Mouse (Mus musculus): Measurements from ENCODE around the gene Sspn. TPM values are rescaled to one million over a fixed set of nuclear protein-coding genes. Genes with fewer than 3 reads are reported as not detected.

The Sspn gene
- polyA plus RNA-seq, 1 experiment from 2014 or later, result 9.8 TPM

DNA sequence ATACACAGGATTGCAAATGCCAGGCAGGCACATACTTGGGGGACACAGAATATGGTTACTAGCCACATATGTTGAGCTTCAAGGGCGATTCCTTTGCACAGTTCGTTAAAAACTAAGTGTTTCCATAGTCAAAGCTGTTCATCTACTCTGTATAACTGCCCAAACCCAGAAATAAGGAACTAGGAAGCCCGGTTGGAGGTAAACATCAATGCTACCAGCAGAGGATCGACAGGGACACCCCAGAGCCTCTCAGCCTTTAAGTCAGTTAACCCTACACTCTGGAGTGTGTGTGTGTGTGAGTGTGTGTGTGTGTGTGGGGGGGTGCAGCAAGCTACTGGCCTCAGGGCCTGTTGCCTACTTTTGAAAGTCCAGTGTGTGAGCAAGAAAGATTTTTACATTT is 21.5 kb upstream of the Sspn start:
- no peak overlapping the region for H3K9ac ChIP-seq (ENCODE audit: low read depth, low read length)
- no peaks in the 10 kb centered on the region for H3K36me3 ChIP-seq (ENCODE audit: insufficient read depth, low read length)
- H3K4me2 ChIP-seq (ENCODE audit: low read length), result no peak overlapping the region
- no peak for TF ChIP-seq CTCF (IDR thresholded peaks at IDR 0.05; ENCODE audit: low read depth)
- H3K4me3 ChIP-seq (replicated peaks; ENCODE audit: low read depth, low read length), result no peak overlapping the region
- no peak overlapping the region for H3K27ac ChIP-seq
- no peaks in the 10 kb centered on the region for H3K9me3 ChIP-seq (replicated peaks; ENCODE audit: low read length)
- no peaks in the 10 kb centered on the region for H3K4me1 ChIP-seq (replicated peaks; ENCODE audit: insufficient read depth, low read length)
- ATAC-seq (replicated peaks; ENCODE audit: low FRiP score, low read depth), result no peak
- WGBS, result 70% methylated on average over 4 of the region's 4 CpGs
- no peak for DNase-seq (ENCODE audit: low spot score)
- no peaks in the 10 kb centered on the region for H3K27me3 ChIP-seq (ENCODE audit: insufficient read depth, low read length)

- no peak overlapping the region for H3K9ac ChIP-seq (ENCODE audit: low read depth, low read length)
- 78% methylated on average over 3 of the region's 3 CpGs for WGBS
- H3K27me3 ChIP-seq (ENCODE audit: insufficient read depth, low read length), result no peaks in the 10 kb centered on the region
- H3K27ac ChIP-seq, result no peak overlapping the region
- ATAC-seq (replicated peaks; ENCODE audit: low FRiP score, low read depth) (no peak), DNase-seq (ENCODE audit: low spot score) (peak; percentile 9)
- no peak overlapping the region for H3K4me3 ChIP-seq (replicated peaks; ENCODE audit: low read depth, low read length)
- no peaks in the 10 kb centered on the region for H3K9me3 ChIP-seq (replicated peaks; ENCODE audit: low read length)
- no peak for TF ChIP-seq CTCF (IDR thresholded peaks at IDR 0.05; ENCODE audit: low read depth)
- no peaks in the 10 kb centered on the region for H3K4me1 ChIP-seq (replicated peaks; ENCODE audit: insufficient read depth, low read length)
- no peaks in the 10 kb centered on the region for H3K36me3 ChIP-seq (ENCODE audit: insufficient read depth, low read length)
- no peak overlapping the region for H3K4me2 ChIP-seq (ENCODE audit: low read length)
Measured at GRCm38 (mm10) chr6:145910469-145911426, 20.7 kb upstream of the Sspn start.

DNA sequence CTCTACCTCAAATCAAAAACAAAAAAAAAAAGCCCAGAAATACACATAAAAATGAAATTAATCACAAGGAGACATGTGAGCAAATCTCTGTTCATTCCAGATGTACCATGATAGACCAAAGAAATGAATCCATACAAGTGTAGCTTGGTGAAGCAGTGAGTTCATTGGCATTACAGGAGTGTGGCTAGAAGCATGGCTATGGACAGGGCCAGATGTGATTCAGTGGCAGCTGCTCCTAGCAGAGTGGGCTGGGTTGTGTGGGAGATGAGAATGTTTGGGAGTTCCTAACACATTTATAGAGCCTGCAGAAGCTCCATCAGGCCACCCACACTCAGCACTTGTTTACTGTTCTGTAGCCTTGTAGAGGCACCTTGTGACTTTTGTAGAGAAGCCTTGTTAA is 19.2 kb upstream of the Sspn start:
- Histone ChIP-seq H3K27ac (no peak overlapping the region), H3K9ac (ENCODE audit: low read depth, low read length) (no peak overlapping the region), H3K36me3 (ENCODE audit: insufficient read depth, low read length) (no peaks in the 10 kb centered on the region), H3K9me3 (replicated peaks; ENCODE audit: low read length) (no peaks in the 10 kb centered on the region), H3K27me3 (ENCODE audit: insufficient read depth, low read length) (no peaks in the 10 kb centered on the region), H3K4me3 (replicated peaks; ENCODE audit: low read depth, low read length) (no peak overlapping the region), H3K4me1 (replicated peaks; ENCODE audit: insufficient read depth, low read length) (no peaks in the 10 kb centered on the region), H3K4me2 (ENCODE audit: low read length) (no peak overlapping the region)
- DNase-seq (ENCODE audit: low spot score), result no peak
- ATAC-seq (replicated peaks; ENCODE audit: low FRiP score, low read depth), result no peak
- TF ChIP-seq CTCF (IDR thresholded peaks at IDR 0.05; ENCODE audit: low read depth), result no peak

- H3K4me1 ChIP-seq (replicated peaks; ENCODE audit: insufficient read depth, low read length), result no peaks in the 10 kb centered on the region
- no peaks in the 10 kb centered on the region for H3K27me3 ChIP-seq (ENCODE audit: insufficient read depth, low read length)
- ATAC-seq (replicated peaks; ENCODE audit: low FRiP score, low read depth) (no peak), DNase-seq (ENCODE audit: low spot score) (no peak)
- H3K4me3 ChIP-seq (replicated peaks; ENCODE audit: low read depth, low read length), result no peak overlapping the region
- H3K9ac ChIP-seq (ENCODE audit: low read depth, low read length), result no peak overlapping the region
- 96% methylated on average over 2 of the region's 2 CpGs for WGBS
- no peak overlapping the region for H3K27ac ChIP-seq
- no peak for TF ChIP-seq CTCF (IDR thresholded peaks at IDR 0.05; ENCODE audit: low read depth)
- H3K36me3 ChIP-seq (ENCODE audit: insufficient read depth, low read length), result no peaks in the 10 kb centered on the region
- no peaks in the 10 kb centered on the region for H3K9me3 ChIP-seq (replicated peaks; ENCODE audit: low read length)
- no peak overlapping the region for H3K4me2 ChIP-seq (ENCODE audit: low read length)
Measured at GRCm38 (mm10) chr6:145915435-145915834, 16.0 kb upstream of the Sspn start.

DNA sequence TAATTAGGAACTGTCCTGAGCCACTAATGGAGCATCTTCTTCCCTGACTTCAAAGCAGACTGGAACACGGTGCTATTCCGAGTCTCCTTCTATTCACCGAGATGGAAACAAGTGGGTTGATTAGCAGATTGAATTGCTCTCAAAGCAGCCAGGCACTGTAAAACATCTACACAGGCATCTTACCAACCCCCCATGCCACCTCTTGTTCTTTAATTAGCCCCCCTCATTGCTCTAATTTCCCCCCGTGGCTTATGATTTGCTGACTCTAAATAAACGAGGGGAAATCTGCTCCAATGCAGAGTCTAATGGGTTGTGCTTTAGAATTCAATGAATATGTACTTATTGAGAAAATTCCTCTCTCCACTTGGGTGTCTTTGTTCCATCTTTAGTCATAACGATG is 15.0 kb upstream of the Sspn start:
- no peak overlapping the region for H3K4me2 ChIP-seq (ENCODE audit: low read length)
- DNase-seq (ENCODE audit: low spot score) (no peak), ATAC-seq (replicated peaks; ENCODE audit: low FRiP score, low read depth) (no peak)
- no peak overlapping the region for H3K27ac ChIP-seq
- no peaks in the 10 kb centered on the region for H3K4me1 ChIP-seq (replicated peaks; ENCODE audit: insufficient read depth, low read length)
- WGBS, result 28% methylated on average over 6 of the region's 6 CpGs
- H3K9ac ChIP-seq (ENCODE audit: low read depth, low read length), result no peak overlapping the region
- TF ChIP-seq CTCF (IDR thresholded peaks at IDR 0.05; ENCODE audit: low read depth), result no peak
- H3K4me3 ChIP-seq (replicated peaks; ENCODE audit: low read depth, low read length), result no peak overlapping the region
- H3K27me3 ChIP-seq (ENCODE audit: insufficient read depth, low read length), result no peaks in the 10 kb centered on the region
- no peaks in the 10 kb centered on the region for H3K9me3 ChIP-seq (replicated peaks; ENCODE audit: low read length)
- H3K36me3 ChIP-seq (ENCODE audit: insufficient read depth, low read length), result no peaks in the 10 kb centered on the region

DNA sequence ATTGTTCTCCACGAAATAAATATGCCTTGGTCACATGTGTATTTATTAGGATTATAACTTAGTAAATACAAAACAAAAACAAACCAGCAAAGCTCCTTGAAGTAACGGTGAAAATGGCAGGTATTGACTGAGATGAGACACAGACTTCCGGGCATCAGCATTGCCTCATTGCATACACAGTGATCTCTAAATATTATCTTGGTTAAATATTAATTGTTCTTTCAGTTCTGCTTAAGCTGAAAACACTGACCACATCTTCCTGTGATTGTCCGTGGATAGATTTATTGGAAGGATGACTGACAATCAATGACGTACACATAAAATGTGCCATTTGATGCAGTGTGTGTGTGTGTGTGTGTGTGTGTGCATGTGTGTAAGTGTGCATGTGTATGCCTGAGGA is 13.2 kb upstream of the Sspn start:
- H3K9ac ChIP-seq (ENCODE audit: low read depth, low read length), result no peak overlapping the region
- WGBS, result 74% methylated on average over 5 of the region's 5 CpGs
- H3K4me1 ChIP-seq (replicated peaks; ENCODE audit: insufficient read depth, low read length), result no peaks in the 10 kb centered on the region
- ATAC-seq (replicated peaks; ENCODE audit: low FRiP score, low read depth), result no peak
- H3K4me3 ChIP-seq (replicated peaks; ENCODE audit: low read depth, low read length), result no peak overlapping the region
- H3K27ac ChIP-seq, result no peak overlapping the region
- DNase-seq (ENCODE audit: low spot score), result no peak
- no peak overlapping the region for H3K4me2 ChIP-seq (ENCODE audit: low read length)
- TF ChIP-seq CTCF (IDR thresholded peaks at IDR 0.05; ENCODE audit: low read depth), result no peak
- H3K9me3 ChIP-seq (replicated peaks; ENCODE audit: low read length), result no peaks in the 10 kb centered on the region
- no peaks in the 10 kb centered on the region for H3K36me3 ChIP-seq (ENCODE audit: insufficient read depth, low read length)
- H3K27me3 ChIP-seq (ENCODE audit: insufficient read depth, low read length), result no peaks in the 10 kb centered on the region

Measured in kidney, postnatal 0 days (tissue).